Mouse (Mus musculus) liver, postnatal 0 days (tissue): ENCODE measurements around the gene 1110008L16Rik.
"Not testable (repeated sequence)": the region's sequence is repeated elsewhere in the genome, so short reads cannot be mapped to it uniquely, and the experiment has no call there.

Source experiments
- CTCF ChIP-seq: sonication (generic); IDR thresholded peaks from 2 replicates; pipeline ENCODE4 v1.5.1; 2016; ENCODE audit warnings: antibody characterized with exemption, low read depth
- EP300 ChIP-seq: IDR thresholded peaks from 2 replicates; pipeline ENCODE4 v1.6.1; 2016; ENCODE audit warnings: antibody characterized with exemption, low read depth, mild to moderate bottlenecking

DNA sequence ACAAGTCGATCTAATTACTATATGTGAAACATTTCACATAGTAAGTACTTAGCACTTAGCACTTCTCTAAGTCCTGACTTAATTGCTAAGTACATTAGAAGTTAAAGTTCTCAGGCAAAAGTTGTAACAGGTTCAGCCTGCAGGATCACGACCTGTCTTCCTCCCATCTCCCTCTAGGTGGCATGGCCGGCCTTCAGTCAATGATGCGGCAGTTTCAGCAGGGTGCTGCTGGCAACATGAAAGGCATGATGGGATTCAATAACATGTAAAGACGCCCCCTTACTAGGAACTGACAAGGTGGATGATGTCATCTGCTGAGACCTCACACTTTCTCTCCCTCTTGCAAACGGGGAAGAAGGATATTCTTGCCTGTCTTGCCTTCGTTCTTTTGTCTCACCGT is 37.4 kb upstream of the 1110008L16Rik start:
- TF ChIP-seq EP300, CTCF: not testable (repeated sequence)
